8 mouse cellular contexts compared by ENCODE assay signal in the genomic region with DNA sequence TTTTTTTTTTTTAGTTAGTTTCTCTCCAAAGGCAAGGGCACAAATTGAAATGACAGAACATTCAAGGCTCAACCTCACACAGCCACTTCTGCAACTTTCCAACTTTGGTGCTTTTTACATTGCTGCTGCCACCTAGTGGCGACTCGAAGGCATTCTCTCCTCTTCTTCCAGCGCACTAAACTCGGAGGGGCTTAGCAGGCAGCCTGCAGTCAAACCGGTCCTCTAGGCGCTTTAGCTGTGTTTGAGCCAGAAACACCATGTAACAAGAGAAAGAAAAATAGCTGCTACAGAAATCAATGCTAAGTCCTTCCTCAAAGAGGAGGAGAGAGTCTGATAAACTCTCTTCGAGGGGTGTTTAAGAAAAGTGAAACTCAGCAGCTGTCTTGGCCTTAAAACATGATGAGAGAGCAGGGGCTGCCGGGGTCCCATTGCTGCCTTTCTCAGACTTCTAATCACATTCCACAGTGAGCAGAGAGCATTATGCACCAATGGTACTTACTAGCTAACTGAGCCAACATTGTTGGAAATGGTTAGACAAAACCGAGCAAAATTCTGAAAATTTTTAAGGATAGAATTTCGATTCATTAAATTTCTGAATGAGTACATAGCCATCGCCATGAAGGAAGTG.
A peak's percentile ranks its signal among the peaks of the same experiment; 100 is the strongest.
DNase-seq lines count a peak whose midpoint lies in the region; ATAC-seq and TF ChIP-seq lines count a peak whose summit lies in the region.

No protein-coding gene starts in this region.

- no peak overlapping the region for H3K27ac ChIP-seq in lung, postnatal 0 days (ENCODE audit: low read length)

- TF ChIP-seq CTCF in lung, postnatal 0 days (IDR thresholded peaks at IDR 0.05): peak; percentile 80

- H3K9ac ChIP-seq in lung, postnatal 0 days (replicated peaks; ENCODE audit: low read depth): no peak overlapping the region

- no peaks in the 10 kb centered on the region for H3K4me1 ChIP-seq in lung, postnatal 0 days (ENCODE audit: insufficient read depth, low read depth, low read length)

- peak; percentile 78 for DNase-seq in ES-CJ7 (ENCODE audit: low read depth, low spot score)
- DNase-seq in adrenal gland, adult 8-10 months: peak; percentile 3
- peak; percentile 68 for DNase-seq in embryo, embryonic 9.5 days (ENCODE audit: extremely low spot score)
- DNase-seq in heart, postnatal 10 days: peak; percentile 50 to 70
- peak; percentile 68 to 77 for DNase-seq in layer of hippocampus, adult 18-20 months (ENCODE audit: low spot score in 2 of 2)
- peak; percentile 72 for DNase-seq in lung, postnatal 0 days (ENCODE audit: low spot score)
- peak; percentile 54 for DNase-seq in retina, postnatal 7 days (ENCODE audit: low read depth, low spot score)
- no peak for DNase-seq in B cell, adult 2 months

- peak; percentile 38; the same call in 1 of the 2 replicates for ATAC-seq in lung, postnatal 0 days

- H3K27me3 ChIP-seq in lung, postnatal 0 days (replicated peaks; ENCODE audit: insufficient read depth, low read length): no peaks in the 10 kb centered on the region

- no peak overlapping the region for H3K4me2 ChIP-seq in lung, postnatal 0 days (replicated peaks; ENCODE audit: low read depth, low read length)

- H3K9me3 ChIP-seq in lung, postnatal 0 days (ENCODE audit: low read length): no peaks in the 10 kb centered on the region

- no peak for TF ChIP-seq EP300 in lung, postnatal 0 days (IDR thresholded peaks at IDR 0.05)

- WGBS in lung, postnatal 0 days: 31% methylated on average over 11 of the region's 11 CpGs

- H3K4me3 ChIP-seq in lung, postnatal 0 days (ENCODE audit: low read depth, low read length): no peak overlapping the region

- intact Hi-C loops in heart, postnatal 10 days (cut with DNase I): loop anchor here (1.0 to 2.0 kb wide), 2 partner anchors 772 to 1076 kb away; no protein-coding TSS in a partner anchor

- H3K36me3 ChIP-seq in lung, postnatal 0 days (ENCODE audit: insufficient read depth, low read length): no peaks in the 10 kb centered on the region

Comparison
In these comparisons a context has a peak if more than half of its experiments do, and no peak if none do; other contexts are left out.
1. DNase-seq: peak in ES-CJ7 (single experiment), adrenal gland, adult 8-10 months (single experiment), embryo, embryonic 9.5 days (single experiment), heart, postnatal 10 days (2 of 2), layer of hippocampus, adult 18-20 months (2 of 2), lung, postnatal 0 days (single experiment) and retina, postnatal 7 days (single experiment); none in B cell, adult 2 months (0 of 2).